Mouse (Mus musculus): ENCODE measurements around the gene Pecam1.
A peak's percentile ranks its signal among the peaks of the same experiment; 100 is the strongest.
"Not testable (repeated sequence)": the region's sequence is repeated elsewhere in the genome, so short reads cannot be mapped to it uniquely, and the experiment has no call there.

The Pecam1 gene

DNA sequence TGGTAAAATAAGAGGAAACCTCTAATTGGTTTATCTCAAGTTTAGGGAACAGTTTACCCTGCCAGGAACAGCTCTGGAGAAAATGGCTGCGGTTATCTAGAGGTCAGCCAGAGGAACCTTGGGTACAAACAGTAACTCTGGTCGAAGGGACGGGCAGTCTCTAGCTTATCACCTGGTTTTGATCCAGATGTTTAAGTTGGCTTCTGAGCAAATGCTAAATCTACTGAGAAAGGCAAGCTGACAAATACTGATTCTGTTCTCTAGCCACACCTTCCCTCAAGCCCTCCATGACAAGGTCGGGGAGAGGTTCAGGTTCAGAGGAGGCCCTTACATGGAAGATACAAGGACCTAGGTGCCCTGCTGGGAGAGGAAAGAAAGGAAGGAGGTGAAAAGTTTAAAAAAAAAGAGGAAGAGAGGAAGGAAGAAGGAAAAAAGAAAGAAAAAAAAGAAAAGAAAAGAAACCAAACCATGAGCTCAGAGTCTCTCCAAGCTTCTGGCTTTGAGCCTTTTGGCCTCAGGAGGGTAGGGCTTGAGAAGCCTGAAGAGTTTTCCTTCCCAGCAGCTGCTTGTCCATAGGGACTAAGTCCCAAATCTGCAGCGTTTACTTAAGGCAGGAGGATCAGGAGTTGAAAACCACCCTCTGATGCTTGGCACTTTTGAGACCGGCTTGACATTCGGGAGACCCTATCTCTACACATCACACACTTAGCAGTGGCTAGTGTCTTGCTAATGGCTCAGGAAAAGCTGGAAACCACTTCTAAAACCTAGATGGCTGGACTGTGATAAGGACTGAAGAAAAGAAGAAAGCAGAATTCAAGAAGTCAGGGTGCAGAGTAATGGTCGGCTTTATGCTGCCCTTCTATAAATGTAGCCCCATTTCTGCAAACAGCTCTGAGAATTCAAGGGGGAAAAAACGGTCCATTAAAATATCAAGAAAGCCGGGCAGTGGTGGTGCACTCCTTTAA is 21.7 kb downstream of the Pecam1 start:
- no peak for DNase-seq (ENCODE audit: low spot score)

DNA sequence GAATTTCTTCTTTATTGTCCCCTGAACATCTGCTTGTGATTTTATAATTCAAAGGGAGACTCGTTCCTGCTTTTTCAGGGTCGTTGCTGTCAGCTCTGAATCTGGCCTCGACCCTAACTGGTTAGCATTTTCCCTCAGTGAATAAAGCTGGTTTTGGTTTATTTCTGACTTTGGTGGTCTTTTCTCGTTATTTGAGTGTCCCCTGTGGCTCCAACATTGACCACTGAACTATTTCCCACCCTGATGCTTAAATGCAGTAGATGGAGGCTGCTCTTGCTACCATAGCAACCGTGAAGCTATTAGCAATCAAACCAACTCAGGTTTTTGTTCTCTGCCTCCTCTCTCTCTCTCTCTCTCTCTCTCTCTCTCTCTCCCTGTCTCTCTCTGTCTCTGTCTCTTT is 22.5 kb downstream of the Pecam1 start:
- no peak for DNase-seq (ENCODE audit: low spot score)

DNA sequence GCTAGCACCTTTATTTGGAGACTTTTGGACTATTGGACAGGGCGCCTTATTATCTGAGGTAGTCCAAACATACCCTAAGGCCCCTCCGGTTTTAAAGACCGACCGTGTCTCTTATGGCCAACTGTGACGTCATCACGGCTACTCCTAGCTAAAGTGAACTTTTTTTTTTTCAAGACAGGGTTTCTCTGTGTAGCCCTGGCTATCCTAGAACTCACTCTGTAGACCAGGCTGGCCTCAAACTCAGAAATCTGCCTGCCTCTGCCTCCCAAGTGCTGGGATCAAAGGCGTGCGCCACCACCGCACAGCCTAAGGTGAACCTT is 25.6 kb downstream of the Pecam1 start:
- DNase-seq (ENCODE audit: low spot score) = not testable (repeated sequence)

DNA sequence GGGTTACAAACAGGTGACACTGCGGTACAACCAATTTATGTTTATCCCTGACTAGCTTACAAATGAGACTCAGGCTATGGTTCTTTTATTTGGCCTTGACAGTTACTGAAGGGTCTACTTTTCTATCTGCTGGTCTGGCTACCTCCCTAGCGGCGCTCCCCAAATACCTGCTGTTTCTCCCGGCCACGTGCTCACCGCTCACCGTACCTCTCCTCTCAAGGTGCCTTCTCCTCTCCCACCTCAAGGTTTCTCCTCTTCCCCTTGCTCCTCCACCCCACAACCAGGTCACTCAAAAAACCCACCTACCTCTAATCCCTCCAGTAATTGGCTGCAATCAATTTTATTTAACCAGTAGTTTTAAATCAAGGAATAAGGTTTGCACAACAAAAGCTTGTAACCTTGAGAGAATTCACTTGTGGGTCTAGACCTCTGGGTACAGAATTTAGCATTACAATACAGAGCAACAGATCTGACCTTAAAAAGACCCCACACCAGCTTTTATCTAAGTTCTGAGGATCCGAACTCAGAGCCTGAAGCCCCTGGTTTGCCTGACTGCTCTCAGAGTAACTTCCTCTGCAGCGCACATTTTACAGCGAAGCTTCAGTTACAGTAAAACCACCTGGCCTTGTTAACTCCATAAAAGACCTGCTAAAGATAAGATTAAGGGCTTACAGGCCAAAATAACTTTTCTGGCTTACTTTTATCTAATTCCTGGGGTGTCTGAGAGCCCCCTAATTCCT is 26.1 kb downstream of the Pecam1 start:
- DNase-seq (ENCODE audit: low spot score) = no peak

DNA sequence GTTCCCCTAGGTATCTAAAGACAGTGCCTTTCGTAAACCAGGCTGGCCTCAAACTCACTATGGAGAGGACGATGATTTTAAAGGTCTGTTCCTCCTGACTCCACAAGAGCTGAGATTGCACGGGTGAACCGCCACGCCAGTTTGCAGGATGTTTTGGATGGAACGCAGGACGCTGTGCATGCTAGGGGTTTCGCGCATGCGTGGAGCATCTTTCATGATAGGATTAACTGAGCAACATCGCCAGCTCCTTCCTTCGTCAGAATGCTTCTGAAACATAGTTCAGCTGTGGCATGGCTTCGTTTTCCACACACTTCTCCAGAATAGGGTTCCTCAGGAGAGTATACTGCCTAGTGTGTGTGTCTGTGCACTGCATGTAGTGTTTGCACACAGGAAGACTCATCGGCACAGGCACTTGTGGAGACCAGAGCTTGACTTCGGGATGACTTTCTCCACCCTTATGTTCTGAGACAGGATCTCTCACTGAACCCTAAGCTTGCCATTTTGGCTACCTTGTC is 26.8 kb downstream of the Pecam1 start:
- DNase-seq (ENCODE audit: low spot score) = no peak

GRCm38 (mm10) chr11:106722831-106723361 is 27.5 kb downstream of the Pecam1 start:
- DNase-seq (ENCODE audit: low spot score) = peak; percentile 55

- no peak for DNase-seq (ENCODE audit: low spot score)
Measured at GRCm38 (mm10) chr11:106720379-106720778, 30.0 kb downstream of the Pecam1 start.

DNA sequence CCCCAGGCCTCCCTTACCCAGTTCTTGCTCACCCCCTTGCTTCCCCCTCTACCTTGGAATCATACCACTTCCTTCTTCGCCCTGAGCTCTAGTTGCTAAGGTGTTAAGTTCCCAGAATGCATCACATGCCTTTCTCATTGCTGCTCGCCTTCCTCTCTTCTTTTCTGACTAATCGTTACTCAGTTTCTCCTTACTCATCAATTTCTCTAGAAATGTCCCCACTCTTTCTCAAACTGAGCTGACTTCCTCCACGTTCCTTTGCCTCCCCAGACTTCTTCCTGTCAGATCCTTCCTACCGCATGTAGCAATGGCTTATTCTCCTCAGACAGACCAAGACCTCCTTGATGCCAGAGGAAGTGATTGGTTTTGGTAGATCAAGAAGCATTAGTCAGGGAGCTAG is 33.9 kb downstream of the Pecam1 start:
- no peak for DNase-seq (ENCODE audit: low spot score)

DNA sequence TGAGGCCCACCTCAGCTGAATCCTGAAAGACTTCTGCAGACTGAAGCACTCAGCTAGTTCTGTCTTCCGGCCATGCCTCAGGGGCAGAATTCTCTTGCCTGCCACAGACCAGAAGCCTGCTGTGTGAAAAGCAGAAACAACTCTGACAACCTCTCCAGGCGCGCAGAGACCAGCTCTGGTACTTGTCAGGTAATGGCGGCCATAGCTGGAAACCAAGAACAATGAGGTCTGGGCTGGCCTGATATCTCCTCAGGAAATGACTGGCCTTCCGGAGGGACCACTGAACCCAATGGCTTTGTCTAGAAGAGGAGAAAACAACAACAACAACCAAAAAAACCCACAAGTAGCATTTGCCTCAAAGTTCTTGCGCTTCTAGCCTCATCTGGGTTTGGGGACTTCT is 35.4 kb downstream of the Pecam1 start:
- DNase-seq (ENCODE audit: low spot score) = peak; percentile 65

GRCm38 (mm10) chr11:106710789-106711188 is 39.6 kb downstream of the Pecam1 start:
- no peak for DNase-seq (ENCODE audit: low spot score)

DNA sequence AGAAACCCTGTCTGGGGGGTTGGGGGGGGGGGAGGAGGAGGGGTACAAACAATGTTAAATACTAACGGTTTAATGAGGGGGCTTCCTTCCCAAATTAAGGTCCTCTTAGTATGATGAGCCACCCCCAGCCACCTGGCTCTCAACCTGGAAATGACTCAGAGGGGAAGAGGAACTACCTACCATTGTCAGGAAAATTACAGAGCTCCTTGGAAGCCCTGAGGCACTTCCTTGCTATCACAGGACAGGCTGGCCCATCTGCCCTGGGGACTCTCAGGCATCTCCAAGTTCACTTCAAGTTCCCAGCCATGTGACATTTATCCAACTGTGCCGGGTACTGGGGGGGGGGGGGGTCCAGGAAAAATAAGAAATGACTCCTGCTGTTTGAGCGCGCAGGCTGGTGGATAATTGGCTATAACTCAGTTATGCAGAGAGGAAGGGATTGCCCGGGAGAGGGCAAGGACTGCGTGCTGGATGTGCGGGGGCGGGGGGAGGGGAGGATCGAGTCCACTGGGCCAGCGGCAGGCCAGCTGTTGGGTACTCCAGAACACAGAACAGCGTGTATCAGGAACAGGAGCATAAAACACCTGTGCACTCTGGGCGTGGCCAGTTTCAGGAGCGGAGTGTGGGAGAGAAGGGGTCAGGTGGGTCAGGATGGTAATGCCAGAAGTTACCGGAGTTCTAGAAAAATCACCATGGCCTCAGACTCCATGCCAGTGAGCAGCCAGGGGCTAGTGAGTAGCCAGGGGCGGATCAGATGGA is 41.0 kb downstream of the Pecam1 start:
- no peak for DNase-seq (ENCODE audit: low spot score)

- no peak for DNase-seq (ENCODE audit: low spot score)
Measured at GRCm38 (mm10) chr11:106707866-106708265, 42.6 kb downstream of the Pecam1 start.

DNA sequence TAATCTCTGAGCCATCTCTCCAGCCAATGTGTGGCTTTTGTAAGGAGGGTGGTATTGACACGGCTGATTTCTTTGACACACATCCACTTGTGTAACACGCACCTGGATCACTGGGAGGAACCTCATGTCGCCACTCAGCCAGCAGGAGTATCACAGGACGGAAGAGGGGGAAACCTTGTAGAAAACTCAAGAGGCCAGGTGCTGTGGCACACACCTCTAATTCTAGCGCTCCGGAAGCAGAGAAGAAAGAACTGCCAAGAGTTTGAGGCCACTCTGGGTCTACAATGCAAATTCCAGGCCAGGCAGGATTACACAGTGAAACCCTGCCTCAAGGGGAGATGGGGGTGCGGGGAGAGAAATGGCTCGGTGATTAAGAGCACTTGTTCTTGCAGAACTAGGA is 43.3 kb downstream of the Pecam1 start:
- DNase-seq (ENCODE audit: low spot score) = no peak

GRCm38 (mm10) chr11:106706212-106706611 is 44.2 kb downstream of the Pecam1 start:
- DNase-seq (ENCODE audit: low spot score) = no peak

GRCm38 (mm10) chr11:106704399-106705111 is 45.9 kb downstream of the Pecam1 start:
- DNase-seq (ENCODE audit: low spot score) = no peak

DNA sequence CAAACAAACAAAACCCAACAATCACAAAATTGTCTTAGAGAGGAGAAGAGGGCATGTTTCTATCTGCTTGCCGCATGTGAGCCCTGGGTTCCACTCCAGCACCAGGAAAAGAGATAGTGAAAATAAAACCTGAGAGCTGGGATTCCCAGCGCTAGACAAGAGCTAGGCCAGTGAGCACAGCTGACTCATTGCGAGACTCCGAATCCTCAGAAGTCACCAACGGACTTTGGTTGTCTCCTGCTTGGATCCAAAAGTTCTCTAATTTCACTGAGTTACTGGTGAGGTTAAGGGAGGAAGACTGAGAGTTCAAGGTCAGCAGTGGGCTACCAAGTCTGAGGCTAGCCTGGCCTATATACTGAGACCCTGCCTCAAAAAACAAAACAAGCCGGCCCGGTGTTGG is 46.5 kb downstream of the Pecam1 start:
- no peak for DNase-seq (ENCODE audit: low spot score)

DNA sequence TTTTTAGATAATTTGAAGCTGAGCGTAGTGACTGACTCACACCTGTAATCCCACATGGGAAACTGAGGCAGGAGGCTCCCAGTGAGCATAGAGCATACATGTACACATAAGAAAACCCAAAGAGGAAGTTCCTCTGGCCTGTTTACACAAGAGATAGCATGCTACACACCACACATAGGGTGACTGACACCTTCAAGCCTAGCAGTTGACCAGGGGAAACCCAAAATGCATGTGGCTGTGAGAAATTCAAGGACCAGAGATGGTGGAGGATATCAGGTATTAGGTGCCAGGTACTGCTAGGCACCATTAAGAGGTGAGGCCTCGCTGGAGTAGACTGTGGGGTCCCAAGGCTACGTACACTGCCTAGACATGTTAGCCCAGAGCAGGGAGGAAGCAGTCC is 47.8 kb downstream of the Pecam1 start:
- DNase-seq (ENCODE audit: low spot score) = no peak

- no peak for DNase-seq (ENCODE audit: low spot score)
Measured at GRCm38 (mm10) chr11:106701589-106701988, 48.8 kb downstream of the Pecam1 start.

DNA sequence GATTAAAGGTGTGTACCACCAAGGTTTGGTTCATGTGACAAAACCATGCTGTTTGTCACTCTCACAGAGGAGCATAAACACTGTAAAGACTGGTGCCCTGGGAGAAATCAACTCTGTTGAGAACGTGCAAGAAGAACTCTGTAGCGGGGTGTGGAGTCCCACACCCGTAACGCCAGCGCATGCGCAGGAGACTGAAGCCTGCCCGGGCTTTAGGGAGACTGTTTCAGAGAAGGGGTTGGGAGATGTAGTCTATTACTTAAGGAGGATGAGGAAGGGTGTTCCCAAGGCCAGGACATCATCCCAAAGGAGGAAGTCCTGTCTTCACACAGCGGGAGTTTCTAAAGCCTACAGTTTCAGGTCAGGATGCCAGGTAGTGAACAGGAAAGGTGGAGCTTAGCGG is 51.3 kb downstream of the Pecam1 start:
- DNase-seq (ENCODE audit: low spot score) = no peak

DNA sequence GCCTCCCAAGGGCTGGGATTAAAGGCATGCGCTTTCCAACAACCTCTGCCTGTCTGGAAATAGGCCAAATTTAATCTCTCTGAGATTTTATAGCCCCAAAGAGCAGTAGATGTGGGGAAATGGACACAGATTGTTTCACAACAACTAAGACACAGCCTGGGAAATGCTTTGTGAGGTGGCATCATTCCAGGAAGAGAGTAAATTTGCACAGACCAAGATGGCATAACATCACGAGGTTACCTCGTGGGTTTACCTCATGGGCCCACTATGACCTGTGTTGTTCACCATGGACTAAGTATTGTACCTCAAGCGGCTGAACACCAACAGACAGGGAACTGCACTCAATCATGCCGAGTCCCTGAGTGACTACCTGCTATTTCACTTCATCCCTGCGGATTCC is 52.1 kb downstream of the Pecam1 start:
- DNase-seq (ENCODE audit: low spot score) = no peak

GRCm38 (mm10) chr11:106695917-106696316 is 54.5 kb downstream of the Pecam1 start:
- DNase-seq (ENCODE audit: low spot score) = no peak

All from lung, postnatal 25 days (tissue).